14 mouse cellular contexts compared by ENCODE assay signal in genomic region chr13:63555885-63556284, GRCm38 (mm10). TPM values are rescaled to one million over a fixed set of nuclear protein-coding genes. Genes with fewer than 3 reads are reported as not detected.
DNase-seq lines count a peak whose midpoint lies in the region; ATAC-seq and TF ChIP-seq lines count a peak whose summit lies in the region.
"Had no signal": no experiment of that assay in that cellular context is flagged by ENCODE, and none has a peak within 500 bp of the region (broad histone marks: within the 10 kb centered on the region; RNA-seq: fewer than 3 reads in every experiment).

No protein-coding gene starts in this region.

- H3K27me3 ChIP-seq in lung, embryonic 15.5 days = no peaks in the 10 kb centered on the region
- peaks cover 5% of the 10 kb centered on the region; the same call in 1 of the 2 replicates for H3K27me3 ChIP-seq in forebrain, embryonic 14.5 days (replicated peaks; ENCODE audit: control insufficient read depth, insufficient read depth, low read length)
- no peaks in the 10 kb centered on the region for H3K27me3 ChIP-seq in limb, embryonic 14.5 days (ENCODE audit: control insufficient read depth, insufficient read depth, low read length)
- no peaks in the 10 kb centered on the region for H3K27me3 ChIP-seq in stomach, embryonic 15.5 days (replicated peaks)
- H3K27me3 ChIP-seq: liver, embryonic 13.5 days had no signal

- DNase-seq in lung, adult 2 months = no peak
- DNase-seq in forebrain, embryonic 14.5 days (ENCODE audit: low spot score) = no peak
- no peak for DNase-seq in limb, embryonic 14.5 days (ENCODE audit: low spot score)
- no peak for DNase-seq in gastrocnemius, postnatal 4 days (ENCODE audit: low spot score in 2 of 2)
- DNase-seq in cerebellum, adult 9-11 months = no peak
- DNase-seq in adrenal gland, postnatal 25 days = no peak
- DNase-seq: adrenal gland, adult 8-10 months; cerebellum, postnatal 36 days; liver, embryonic 13.5 days; right cerebral cortex, postnatal 4 days; thymus, postnatal 4 days had no signal

- 19% methylated on average over 5 of the region's 5 CpGs for WGBS in lung, embryonic 15.5 days
- WGBS in lung, adult 2 months = 46% methylated on average over 5 of the region's 5 CpGs
- 40% methylated on average over 5 of the region's 5 CpGs for WGBS in forebrain, embryonic 14.5 days
- 25% methylated on average over 5 of the region's 5 CpGs for WGBS in limb, embryonic 14.5 days
- 17% methylated on average over 5 of the region's 5 CpGs for WGBS in stomach, embryonic 15.5 days

- peak overlapping the region; percentile 1; the same call in 1 of the 2 replicates for H3K9ac ChIP-seq in lung, embryonic 15.5 days
- H3K9ac ChIP-seq in forebrain, embryonic 14.5 days (ENCODE audit: low read length) = no peak overlapping the region; the same call in 1 of the 2 replicates
- H3K9ac ChIP-seq in limb, embryonic 14.5 days (ENCODE audit: low read depth, low read length, severe bottlenecking) = peak overlapping the region; percentile 13; the same call in 1 of the 2 replicates
- no peak overlapping the region for H3K9ac ChIP-seq in stomach, embryonic 15.5 days
- H3K9ac ChIP-seq: liver, embryonic 13.5 days had no signal

- peak overlapping the region; percentile 6 for H3K4me3 ChIP-seq in lung, embryonic 15.5 days
- no peak overlapping the region for H3K4me3 ChIP-seq in lung, adult 2 months (replicated peaks; ENCODE audit: extremely low read depth, low read depth, low read length)
- no peak overlapping the region for H3K4me3 ChIP-seq in forebrain, embryonic 14.5 days (ENCODE audit: low read depth, low read length)
- H3K4me3 ChIP-seq in limb, embryonic 14.5 days (replicated peaks; ENCODE audit: low read length) = peak overlapping the region; percentile 14; the same call in 1 of the 2 replicates
- H3K4me3 ChIP-seq in stomach, embryonic 15.5 days (replicated peaks) = peak overlapping the region; percentile 7; the same call in 1 of the 2 replicates
- H3K4me3 ChIP-seq: layer of hippocampus, adult 2 months; liver, embryonic 13.5 days had no signal

- no peaks in the 10 kb centered on the region for H3K9me3 ChIP-seq in lung, embryonic 15.5 days
- no peaks in the 10 kb centered on the region for H3K9me3 ChIP-seq in forebrain, embryonic 14.5 days (replicated peaks; ENCODE audit: control insufficient read depth, low read length)
- H3K9me3 ChIP-seq in limb, embryonic 14.5 days (ENCODE audit: control insufficient read depth, low read length) = no peaks in the 10 kb centered on the region
- H3K9me3 ChIP-seq in stomach, embryonic 15.5 days = no peaks in the 10 kb centered on the region
- H3K9me3 ChIP-seq: liver, embryonic 13.5 days had no signal

- peak overlapping the region; percentile 88 for H3K4me2 ChIP-seq in lung, embryonic 15.5 days
- peak overlapping the region; percentile 37; the same call in 1 of the 2 replicates for H3K4me2 ChIP-seq in forebrain, embryonic 14.5 days (ENCODE audit: low read length)
- peak overlapping the region; percentile 34 for H3K4me2 ChIP-seq in limb, embryonic 14.5 days (replicated peaks; ENCODE audit: low read depth, low read length, severe bottlenecking)
- H3K4me2 ChIP-seq in stomach, embryonic 15.5 days = peak overlapping the region; percentile 83
- H3K4me2 ChIP-seq: liver, embryonic 13.5 days had no signal

- no peak for TF ChIP-seq CTCF in lung, adult 2 months (IDR thresholded peaks at IDR 0.05; ENCODE audit: insufficient read depth, low read length)

- TF ChIP-seq POLR2A in lung, adult 2 months (IDR thresholded peaks at IDR 0.05; ENCODE audit: borderline replicate concordance, extremely low read depth, low read depth, low read length) = no peak
- TF ChIP-seq POLR2A in limb, embryonic 14.5 days (IDR thresholded peaks at IDR 0.05; ENCODE audit: borderline replicate concordance, extremely low read depth, insufficient read depth, insufficient read length) = no peak

- peaks cover 99% of the 10 kb centered on the region for H3K4me1 ChIP-seq in lung, embryonic 15.5 days
- peaks cover 22% of the 10 kb centered on the region for H3K4me1 ChIP-seq in lung, adult 2 months (ENCODE audit: control insufficient read depth, insufficient read depth, low read length)
- peaks cover 69% of the 10 kb centered on the region for H3K4me1 ChIP-seq in forebrain, embryonic 14.5 days (ENCODE audit: control insufficient read depth, insufficient read depth, low read length)
- peaks cover 83% of the 10 kb centered on the region for H3K4me1 ChIP-seq in limb, embryonic 14.5 days (ENCODE audit: control insufficient read depth, insufficient read depth, low read length)
- H3K4me1 ChIP-seq in stomach, embryonic 15.5 days = peaks cover 64% of the 10 kb centered on the region

- H3K27ac ChIP-seq in lung, embryonic 15.5 days = peak overlapping the region; percentile 56
- peak overlapping the region; percentile 17; the same call in 1 of the 2 replicates for H3K27ac ChIP-seq in forebrain, embryonic 14.5 days (ENCODE audit: low read depth, low read length)
- H3K27ac ChIP-seq in limb, embryonic 14.5 days (replicated peaks; ENCODE audit: low read depth, low read length) = no peak overlapping the region; the same call in 1 of the 2 replicates
- peak overlapping the region; percentile 70 for H3K27ac ChIP-seq in stomach, embryonic 15.5 days
- H3K27ac ChIP-seq: layer of hippocampus, adult 2 months; liver, embryonic 13.5 days had no signal

- ATAC-seq in lung, embryonic 15.5 days (ENCODE audit: borderline replicate concordance, extremely low read depth, low FRiP score, low TSS enrichment) = no peak
- no peak for ATAC-seq in forebrain, embryonic 14.5 days
- no peak for ATAC-seq in limb, embryonic 14.5 days (ENCODE audit: low FRiP score, low read depth)
- no peak for ATAC-seq in stomach, embryonic 15.5 days (ENCODE audit: insufficient read depth, low FRiP score, low read depth)

- H3K36me3 ChIP-seq in lung, embryonic 15.5 days = peaks cover 27% of the 10 kb centered on the region
- no peaks in the 10 kb centered on the region for H3K36me3 ChIP-seq in forebrain, embryonic 14.5 days (ENCODE audit: control insufficient read depth, insufficient read depth, low read length)
- peaks cover 37% of the 10 kb centered on the region for H3K36me3 ChIP-seq in limb, embryonic 14.5 days (ENCODE audit: control insufficient read depth, insufficient read depth, low read length)
- H3K36me3 ChIP-seq in stomach, embryonic 15.5 days = no peaks in the 10 kb centered on the region

RNA-seq across cellular contexts. Expression of gene Ptch1, which starts 17.5 kb away (rescaled TPM):
- polyA plus RNA-seq in lung, embryonic 15.5 days (2015; fragmentation: Nextera tagmentation; extraction: Ambion mirVana) = 34.8 and 36.8 TPM in 2 replicates
- polyA plus RNA-seq in lung, adult 2 months (2012; rRNA removed) = 41.4 and 47.6 TPM in 2 replicates
- 9.7 and 11.3 TPM in 2 replicates for polyA plus RNA-seq in forebrain, embryonic 14.5 days (2014; fragmentation: Nextera tagmentation; extraction: Ambion mirVana)
- polyA plus RNA-seq in limb, embryonic 14.5 days (2012; rRNA removed) = 45.9 and 67.7 TPM in 2 replicates
- polyA plus RNA-seq in limb, embryonic 14.5 days (2014; fragmentation: Nextera tagmentation; extraction: Ambion mirVana) = 31.0 and 36.6 TPM in 2 replicates
- 32.1 and 34.3 TPM in 2 replicates for polyA plus RNA-seq in stomach, embryonic 15.5 days (2015; fragmentation: Nextera tagmentation; extraction: Ambion mirVana)
- 10 to 100 TPM; 23.4 to 24.1 TPM for total RNA-seq in gastrocnemius, postnatal 4 days (2021)
- total RNA-seq in adrenal gland, postnatal 25 days (2021) = 33.9 and 53.6 TPM in 2 replicates

RNA-seq across cellular contexts. Expression of gene Fancc, which starts 58.8 kb away (rescaled TPM):
- polyA plus RNA-seq in lung, embryonic 15.5 days (2015; fragmentation: Nextera tagmentation; extraction: Ambion mirVana) = 25.2 and 28.7 TPM in 2 replicates
- 12.6 and 18.6 TPM in 2 replicates for polyA plus RNA-seq in lung, adult 2 months (2012; rRNA removed)
- polyA plus RNA-seq in forebrain, embryonic 14.5 days (2014; fragmentation: Nextera tagmentation; extraction: Ambion mirVana) = 12.8 and 13.1 TPM in 2 replicates
- polyA plus RNA-seq in limb, embryonic 14.5 days (2012; rRNA removed) = 20.6 and 22.8 TPM in 2 replicates
- 20.5 and 20.6 TPM in 2 replicates for polyA plus RNA-seq in limb, embryonic 14.5 days (2014; fragmentation: Nextera tagmentation; extraction: Ambion mirVana)
- polyA plus RNA-seq in stomach, embryonic 15.5 days (2015; fragmentation: Nextera tagmentation; extraction: Ambion mirVana) = 17.8 and 18.6 TPM in 2 replicates
- total RNA-seq in gastrocnemius, postnatal 4 days (2021) = 1 to 10 TPM; 8.0 to 9.0 TPM
- total RNA-seq in adrenal gland, postnatal 25 days (2021) = 10.4 and 18.2 TPM in 2 replicates

Comparison
In these comparisons a context has a peak if more than half of its experiments do, and no peak if none do; other contexts are left out.
1. H3K4me3 ChIP-seq: peak in lung, embryonic 15.5 days (single experiment), limb, embryonic 14.5 days (single experiment) and stomach, embryonic 15.5 days (single experiment); none in lung, adult 2 months (single experiment) and forebrain, embryonic 14.5 days (single experiment).
2. H3K4me2 ChIP-seq: peak in every context shown above with its lines; median percentile 88 in lung, embryonic 15.5 days; 83 in stomach, embryonic 15.5 days; 37 in forebrain, embryonic 14.5 days; 34 in limb, embryonic 14.5 days.
3. H3K9ac ChIP-seq: peak in lung, embryonic 15.5 days (single experiment) and limb, embryonic 14.5 days (single experiment); none in forebrain, embryonic 14.5 days (single experiment) and stomach, embryonic 15.5 days (single experiment).